Mouse (Mus musculus): ENCODE results near the gene Tapt1. TPM values are rescaled to one million over a fixed set of nuclear protein-coding genes. Genes with fewer than 3 reads are reported as not detected.

Tapt1 gene
- polyA plus RNA-seq (2014; fragmentation: Illumina TruSeq; extraction: RNeasy Lipid Tissue Mini Kit (QIAGEN cat#74804)): 86.2 TPM

DNA sequence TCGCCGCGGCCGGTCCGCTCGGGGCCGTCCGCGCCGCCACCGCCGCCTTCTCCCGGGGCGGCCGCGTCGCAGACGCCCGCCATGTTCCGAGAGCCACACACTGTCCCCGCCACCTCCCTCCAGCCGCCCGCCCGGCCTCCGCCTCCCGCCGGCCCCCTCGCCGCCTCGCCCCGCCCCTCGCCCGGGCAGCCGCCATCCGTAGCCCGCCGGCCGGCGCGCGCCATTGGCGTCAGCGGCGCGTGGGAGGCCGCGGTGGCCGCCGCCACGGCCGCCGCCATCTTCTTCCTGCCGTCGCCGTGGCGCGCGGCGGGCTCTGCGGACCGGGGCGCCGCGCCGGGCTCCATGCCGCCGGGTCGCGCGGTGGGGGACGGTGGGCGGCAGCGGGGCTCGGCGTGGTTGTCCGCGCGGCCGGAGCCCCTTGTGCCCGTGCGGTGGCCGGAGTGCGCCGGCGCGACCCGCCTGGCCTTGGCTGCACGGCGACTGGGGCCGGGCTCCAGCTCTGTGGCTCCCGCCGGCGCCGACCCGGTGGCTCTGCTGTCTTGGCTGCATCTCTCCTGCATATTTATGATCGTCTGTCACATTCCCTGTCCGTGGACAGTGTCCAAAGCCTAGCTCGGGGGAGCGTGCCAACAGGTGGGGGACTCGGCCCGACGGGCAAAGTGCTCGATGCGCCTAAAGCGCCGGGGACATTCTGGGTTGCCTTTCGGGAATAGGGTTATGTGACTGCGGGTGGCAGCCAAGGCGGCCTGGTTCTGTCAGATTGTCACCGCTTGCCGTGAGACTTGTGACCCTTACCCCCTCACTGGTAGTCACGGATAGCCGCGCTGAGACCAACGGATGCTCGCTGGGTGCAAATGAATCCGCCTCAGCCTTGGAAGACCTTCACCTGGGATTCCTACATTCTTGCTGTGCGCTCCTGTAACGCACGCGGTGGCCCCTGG lies at the start of gene Tapt1:
Gene Tapt1 (minus strand): TSS at position 106 of the 941 bp plus-strand sequence.

Other genes with a start within 250 kb of the Tapt1 start
- not detected for gene Fgfbp1, start 244.8 kb downstream of the Tapt1 start, polyA plus RNA-seq (2014; fragmentation: Illumina TruSeq; extraction: RNeasy Lipid Tissue Mini Kit (QIAGEN cat#74804))
- gene Prom1, start 124.6 kb downstream of the Tapt1 start, polyA plus RNA-seq (2014; fragmentation: Illumina TruSeq; extraction: RNeasy Lipid Tissue Mini Kit (QIAGEN cat#74804)): 36.5 TPM

Measured in ovary, adult 10 weeks (tissue).